Mouse (Mus musculus): ENCODE data around the gene Strap.

GRCm38 (mm10) chr6:137788976-137789590 is 54.2 kb downstream of the Strap start:
- TF ChIP-seq BHLHE40 (IDR thresholded peaks at IDR 0.05; ENCODE audit: low read depth, low read length): no peak
- no peak for TF ChIP-seq POLR2A (IDR thresholded peaks at IDR 0.05; ENCODE audit: low read depth, low read length)
- TF ChIP-seq CTCF (conservative IDR thresholded peaks at IDR 0.05 in 1 of 2, IDR thresholded peaks at IDR 0.05 in 1 of 2; ENCODE audit: low read depth in 2 of 2, low read length in 2 of 2): no peak
- no peak for TF ChIP-seq NRF1 (IDR thresholded peaks at IDR 0.05; ENCODE audit: low read depth, low read length)
- TF ChIP-seq SIN3A (IDR thresholded peaks at IDR 0.05; ENCODE audit: low read length): no peak
- no peak for TF ChIP-seq ZC3H11A (IDR thresholded peaks at IDR 0.05; ENCODE audit: low read depth, low read length)
- no peak for TF ChIP-seq PAX5 (IDR thresholded peaks at IDR 0.05; ENCODE audit: low read length)
- TF ChIP-seq RAD21 (IDR thresholded peaks at IDR 0.05; ENCODE audit: low read depth, low read length): no peak
- no peak for TF ChIP-seq SMC3 (IDR thresholded peaks at IDR 0.05; ENCODE audit: low read depth, low read length)
- no peak for TF ChIP-seq UBTF (IDR thresholded peaks at IDR 0.05; ENCODE audit: low read depth, low read length)

Data from CH12.LX (cell line).